24 mouse cellular contexts compared by ENCODE assay signal in the genomic region with DNA sequence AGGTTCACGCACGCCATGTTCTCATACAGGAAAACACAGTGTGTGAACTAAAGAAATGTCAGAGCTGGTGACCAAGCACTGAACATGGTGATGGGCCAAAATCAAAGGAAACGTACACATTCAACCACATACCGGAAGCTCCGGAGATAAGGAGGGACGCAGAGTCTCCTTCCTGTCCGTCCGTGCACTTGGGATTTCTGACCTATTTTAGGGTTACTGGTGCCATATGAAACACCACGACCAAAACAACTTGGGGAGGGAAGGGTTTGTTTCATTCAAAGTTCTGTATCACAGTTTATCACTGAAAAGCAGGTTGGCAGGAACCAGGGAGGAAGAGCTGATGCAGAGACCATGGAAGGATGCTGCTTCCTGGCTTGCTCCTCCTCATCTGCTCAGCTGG. TPM values are rescaled to one million over a fixed set of nuclear protein-coding genes. Genes with fewer than 3 reads are reported as not detected.
A peak's percentile ranks its signal among the peaks of the same experiment; 100 is the strongest.
DNase-seq lines count a peak whose midpoint lies in the region; ATAC-seq and TF ChIP-seq lines count a peak whose summit lies in the region.
"Had no signal": no experiment of that assay in that cellular context is flagged by ENCODE, and none has a peak within 500 bp of the region (broad histone marks: within the 10 kb centered on the region; RNA-seq: fewer than 3 reads in every experiment).

No protein-coding gene starts in this region.

- H3K4me2 ChIP-seq in heart, embryonic 13.5 days, result no peak overlapping the region
- H3K4me2 ChIP-seq in kidney, postnatal 0 days (ENCODE audit: low read length), result no peak overlapping the region
- no peak overlapping the region for H3K4me2 ChIP-seq in kidney, embryonic 14.5 days (replicated peaks; ENCODE audit: low read depth, low read length)
- no peak overlapping the region for H3K4me2 ChIP-seq in liver, postnatal 0 days (ENCODE audit: low read depth, low read length)
- H3K4me2 ChIP-seq: embryonic facial prominence, embryonic 15.5 days; limb, embryonic 12.5 days; liver, embryonic 15.5 days; midbrain, embryonic 11.5 days; stomach, embryonic 15.5 days had no signal

- H3K27me3 ChIP-seq in heart, embryonic 13.5 days (replicated peaks), result no peaks in the 10 kb centered on the region
- no peaks in the 10 kb centered on the region for H3K27me3 ChIP-seq in kidney, postnatal 0 days (ENCODE audit: insufficient read depth, low read length)
- no peaks in the 10 kb centered on the region for H3K27me3 ChIP-seq in kidney, embryonic 14.5 days (ENCODE audit: control insufficient read depth, insufficient read depth, low read length)
- H3K27me3 ChIP-seq in liver, postnatal 0 days (ENCODE audit: insufficient read depth, low read length), result no peaks in the 10 kb centered on the region
- H3K27me3 ChIP-seq: CH12.LX; embryonic facial prominence, embryonic 15.5 days; limb, embryonic 12.5 days; liver, embryonic 15.5 days; Patski; stomach, embryonic 15.5 days had no signal

- peaks cover 63% of the 10 kb centered on the region for H3K4me1 ChIP-seq in heart, embryonic 13.5 days
- H3K4me1 ChIP-seq in kidney, postnatal 0 days (replicated peaks; ENCODE audit: insufficient read depth, low read length), result peaks cover 16% of the 10 kb centered on the region
- peaks cover 13% of the 10 kb centered on the region for H3K4me1 ChIP-seq in kidney, embryonic 14.5 days (ENCODE audit: control insufficient read depth, insufficient read depth, low read length)
- H3K4me1 ChIP-seq in liver, postnatal 0 days (ENCODE audit: insufficient read depth), result peaks cover 6% of the 10 kb centered on the region

- TF ChIP-seq EP300 in liver, postnatal 0 days (IDR thresholded peaks at IDR 0.05; ENCODE audit: low read depth), result peak; percentile 49; the same call in 1 of the 2 replicates

- DNase-seq in heart, postnatal 10 days, result no peak
- DNase-seq in kidney, postnatal 0 days (ENCODE audit: low spot score), result peak; percentile 15
- DNase-seq in liver, postnatal 0 days, result no peak
- peak; percentile 50 for DNase-seq in lung, postnatal 10 days
- DNase-seq: adrenal gland, adult 2 months; B cell, adult 2 months; cerebellum, adult 11 months; cerebellum, adult 9-11 months; thymus, postnatal 25 days had no signal

- H3K9ac ChIP-seq in heart, embryonic 13.5 days, result no peak overlapping the region
- H3K9ac ChIP-seq in kidney, postnatal 0 days (ENCODE audit: low read depth, low read length), result no peak overlapping the region
- no peak overlapping the region for H3K9ac ChIP-seq in kidney, embryonic 14.5 days (ENCODE audit: low read depth, low read length)
- H3K9ac ChIP-seq in liver, postnatal 0 days (replicated peaks), result no peak overlapping the region
- H3K9ac ChIP-seq: embryonic facial prominence, embryonic 15.5 days; limb, embryonic 12.5 days; liver, embryonic 15.5 days; stomach, embryonic 15.5 days had no signal

- peaks cover 75% of the 10 kb centered on the region for H3K36me3 ChIP-seq in heart, embryonic 13.5 days
- H3K36me3 ChIP-seq in kidney, postnatal 0 days (ENCODE audit: insufficient read depth, low read length), result peaks cover 12% of the 10 kb centered on the region
- peaks cover 49% of the 10 kb centered on the region for H3K36me3 ChIP-seq in kidney, embryonic 14.5 days (ENCODE audit: control insufficient read depth, insufficient read depth, low read length)
- H3K36me3 ChIP-seq in liver, postnatal 0 days (replicated peaks; ENCODE audit: insufficient read depth, low read length), result peaks cover 6% of the 10 kb centered on the region; the same call in 1 of the 2 replicates

- no peak for ATAC-seq in heart, embryonic 13.5 days (ENCODE audit: extremely low read depth, insufficient number of reproducible peaks, low FRiP score, low TSS enrichment)
- no peak for ATAC-seq in kidney, postnatal 0 days (replicated peaks; ENCODE audit: low FRiP score, low read depth)
- no peak for ATAC-seq in kidney, embryonic 14.5 days (ENCODE audit: low FRiP score, low TSS enrichment)
- peak; percentile 19; the same call in 1 of the 2 replicates for ATAC-seq in liver, postnatal 0 days
- ATAC-seq in frontal cortex, adult (ENCODE audit: low TSS enrichment), result no peak
- ATAC-seq: forebrain, embryonic 14.5 days; hindbrain, postnatal 0 days; intestine, embryonic 16.5 days; Patski had no signal

- no peak overlapping the region for H3K4me3 ChIP-seq in heart, embryonic 13.5 days
- no peak overlapping the region for H3K4me3 ChIP-seq in kidney, postnatal 0 days (replicated peaks; ENCODE audit: low read depth, low read length)
- H3K4me3 ChIP-seq in kidney, embryonic 14.5 days (ENCODE audit: low read length), result no peak overlapping the region
- H3K4me3 ChIP-seq in liver, postnatal 0 days (ENCODE audit: low read depth, low read length), result no peak overlapping the region
- H3K4me3 ChIP-seq: embryonic facial prominence, embryonic 15.5 days; limb, embryonic 12.5 days; liver, embryonic 15.5 days; stomach, embryonic 15.5 days had no signal

- intact Hi-C loops in heart, postnatal 10 days (cut with DNase I), result no loop called here

- no peaks in the 10 kb centered on the region for H3K9me3 ChIP-seq in heart, embryonic 13.5 days
- H3K9me3 ChIP-seq in kidney, postnatal 0 days (replicated peaks; ENCODE audit: low read length), result no peaks in the 10 kb centered on the region
- no peaks in the 10 kb centered on the region for H3K9me3 ChIP-seq in kidney, embryonic 14.5 days (ENCODE audit: control insufficient read depth, low read length)
- no peaks in the 10 kb centered on the region for H3K9me3 ChIP-seq in liver, postnatal 0 days (ENCODE audit: low read length)
- H3K9me3 ChIP-seq: embryonic facial prominence, embryonic 15.5 days; G1E; limb, embryonic 12.5 days; liver, embryonic 15.5 days; stomach, embryonic 15.5 days had no signal

- H3K27ac ChIP-seq in heart, embryonic 13.5 days (replicated peaks), result peak overlapping the region; percentile 42; the same call in 1 of the 2 replicates
- H3K27ac ChIP-seq in kidney, postnatal 0 days, result no peak overlapping the region
- H3K27ac ChIP-seq in kidney, embryonic 14.5 days (ENCODE audit: low read depth, low read length), result no peak overlapping the region
- H3K27ac ChIP-seq in liver, postnatal 0 days (ENCODE audit: low read depth), result no peak overlapping the region
- H3K27ac ChIP-seq: embryonic facial prominence, embryonic 15.5 days; hindbrain, postnatal 0 days; limb, embryonic 12.5 days; liver, embryonic 15.5 days; macrophage; stomach, embryonic 15.5 days had no signal

- 65% methylated on average over 9 of the region's 9 CpGs for WGBS in heart, embryonic 13.5 days
- WGBS in kidney, postnatal 0 days, result 80% methylated on average over 9 of the region's 9 CpGs
- 85% methylated on average over 9 of the region's 9 CpGs for WGBS in kidney, embryonic 14.5 days
- WGBS in liver, postnatal 0 days (ENCODE audit: insufficient replicate concordance), result 61% methylated on average over 9 of the region's 9 CpGs

- no peak for TF ChIP-seq CTCF in kidney, postnatal 0 days (IDR thresholded peaks at IDR 0.05; ENCODE audit: low read depth)
- no peak for TF ChIP-seq CTCF in liver, postnatal 0 days (IDR thresholded peaks at IDR 0.05; ENCODE audit: low read depth)

RNA-seq across cellular contexts. Expression of a gene that starts 44.2 kb away (rescaled TPM):
- polyA plus RNA-seq in heart, embryonic 13.5 days (2015; fragmentation: Nextera tagmentation; extraction: Ambion mirVana), result 16.2 and 18.8 TPM in 2 replicates
- 100 to 1,000 TPM; 218 to 219 TPM for total RNA-seq in heart, postnatal 10 days (2021)
- 24.5 and 28.2 TPM in 2 replicates for polyA plus RNA-seq in kidney, postnatal 0 days (2015; fragmentation: Nextera tagmentation; extraction: Ambion mirVana)
- 30.8 and 50.4 TPM in 2 replicates for polyA plus RNA-seq in kidney, embryonic 14.5 days (2014; fragmentation: Nextera tagmentation; extraction: Ambion mirVana)
- polyA plus RNA-seq in liver, postnatal 0 days (2015; fragmentation: Nextera tagmentation; extraction: Ambion mirVana), result 3.4 and 3.7 TPM in 2 replicates

Comparison
In these comparisons a context has a peak if more than half of its experiments do, and no peak if none do; other contexts are left out.
1. DNase-seq: peak in kidney, postnatal 0 days (single experiment) and lung, postnatal 10 days (single experiment); none in heart, postnatal 10 days (0 of 2) and liver, postnatal 0 days (single experiment).